Mouse (Mus musculus): ENCODE data around the gene Tanc1. TPM values are rescaled to one million over a fixed set of nuclear protein-coding genes. Genes with fewer than 3 reads are reported as not detected.
A peak's percentile ranks its signal among the peaks of the same experiment; 100 is the strongest.

Tanc1 gene
- polyA plus RNA-seq, 1 experiment from 2014 or later, result 29.8 TPM

DNA sequence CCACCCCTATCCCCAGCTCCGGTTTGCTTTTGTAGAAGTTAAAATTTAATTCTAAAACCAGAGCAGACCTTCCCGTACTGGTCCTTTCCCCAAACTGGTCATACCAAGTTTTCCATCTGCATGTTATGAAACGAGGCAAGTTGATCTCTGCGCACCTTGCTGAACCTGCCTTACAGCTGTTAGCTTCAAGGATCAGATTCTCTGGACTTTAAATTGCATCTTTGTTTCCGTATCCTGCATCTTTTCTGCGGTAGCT is 172.7 kb downstream of the Tanc1 start:
- Histone ChIP-seq H3K27ac (peak overlapping the region; percentile 83), H3K4me1 (replicated peaks; ENCODE audit: insufficient read depth, low read length) (peaks cover 24% of the 10 kb centered on the region), H3K36me3 (ENCODE audit: insufficient read depth, low read length) (peaks cover 19% of the 10 kb centered on the region), H3K4me3 (replicated peaks; ENCODE audit: low read depth, low read length) (no peak overlapping the region), H3K27me3 (ENCODE audit: insufficient read depth, low read length) (no peaks in the 10 kb centered on the region), H3K9me3 (replicated peaks; ENCODE audit: low read length) (no peaks in the 10 kb centered on the region), H3K9ac (ENCODE audit: low read depth, low read length) (no peak overlapping the region), H3K4me2 (ENCODE audit: low read length) (no peak overlapping the region)
- DNase-seq (ENCODE audit: low spot score), result no peak
- no peak for ATAC-seq (replicated peaks; ENCODE audit: low FRiP score, low read depth)
- no peak for TF ChIP-seq CTCF (IDR thresholded peaks at IDR 0.05; ENCODE audit: low read depth)
- WGBS, result 58% methylated on average over 6 of the region's 6 CpGs

DNA sequence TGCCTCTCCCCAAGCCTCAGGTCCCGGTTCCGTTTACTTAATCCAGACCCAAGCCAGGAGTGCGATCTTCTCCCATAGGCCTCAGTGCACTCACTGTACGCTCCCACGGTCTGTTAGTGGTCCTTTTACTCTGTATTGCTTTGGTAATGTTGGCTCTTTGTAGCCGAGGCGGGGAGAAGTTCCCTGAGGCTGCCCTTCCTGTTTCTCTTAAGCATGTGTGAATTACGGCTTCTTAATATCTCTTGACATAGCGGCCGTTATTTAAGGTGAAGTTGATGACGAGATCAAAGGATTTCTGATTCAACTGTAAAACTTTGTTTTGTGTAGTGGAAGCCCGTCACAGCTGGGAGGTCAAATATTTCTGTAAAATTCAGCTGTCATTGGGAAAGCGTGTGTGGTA is 173.8 kb downstream of the Tanc1 start:
- Histone ChIP-seq H3K4me2 (ENCODE audit: low read length) (peak overlapping the region; percentile 28; the same call in 1 of the 2 replicates), H3K36me3 (ENCODE audit: insufficient read depth, low read length) (0 out of 2 replicates have a peak, but pooled peaks cover 17% of the 10 kb centered on the region), H3K9ac (ENCODE audit: low read depth, low read length) (no peak overlapping the region), H3K27ac (peak overlapping the region; percentile 88), H3K4me3 (replicated peaks; ENCODE audit: low read depth, low read length) (no peak overlapping the region), H3K9me3 (replicated peaks; ENCODE audit: low read length) (no peaks in the 10 kb centered on the region), H3K27me3 (ENCODE audit: insufficient read depth, low read length) (no peaks in the 10 kb centered on the region), H3K4me1 (replicated peaks; ENCODE audit: insufficient read depth, low read length) (peaks cover 21% of the 10 kb centered on the region)
- ATAC-seq (replicated peaks; ENCODE audit: low FRiP score, low read depth) (no peak; the same call in 1 of the 2 replicates), DNase-seq (ENCODE audit: low spot score) (peak; percentile 81)
- 33% methylated on average over 13 of the region's 13 CpGs for WGBS
- TF ChIP-seq CTCF (IDR thresholded peaks at IDR 0.05; ENCODE audit: low read depth), result no peak

DNA sequence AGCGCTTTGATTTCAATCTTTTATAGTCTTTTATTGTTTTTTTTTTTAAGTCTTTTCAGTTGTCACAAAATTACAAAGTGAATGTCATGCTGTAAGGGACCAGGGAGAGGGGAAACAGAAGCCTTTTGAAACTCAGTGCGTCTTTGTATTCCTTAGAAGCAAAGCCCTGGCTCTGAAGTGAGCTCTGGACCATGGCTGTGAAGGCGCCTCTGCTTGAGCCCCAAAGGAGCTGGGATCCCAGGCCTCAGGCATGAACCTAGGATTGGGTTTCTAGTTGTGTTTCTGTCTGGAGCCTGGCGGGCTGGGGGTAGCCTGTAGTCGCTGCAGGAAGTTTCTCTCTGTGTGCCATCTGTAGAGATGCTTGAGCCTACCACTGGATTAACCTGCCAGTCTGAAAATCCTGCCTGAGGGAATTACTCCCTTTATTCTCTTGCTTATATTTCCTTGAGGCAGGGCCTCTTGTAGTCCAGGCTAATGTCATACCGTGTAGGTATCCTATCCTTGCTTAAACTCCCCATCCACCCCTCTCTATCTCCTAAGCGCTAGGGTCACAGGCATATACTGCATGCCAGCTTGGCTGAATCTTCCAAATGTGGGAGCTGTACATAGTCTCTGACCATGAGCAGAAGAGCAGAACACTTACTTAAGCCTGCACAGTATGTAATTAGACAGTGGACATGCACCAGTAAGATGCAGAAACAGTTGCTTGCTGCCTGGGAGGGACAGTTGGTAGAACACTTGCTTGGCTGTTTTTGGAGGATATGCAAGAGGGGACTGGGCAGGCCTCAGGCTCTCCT is 177.1 kb downstream of the Tanc1 start:
- peaks cover 11% of the 10 kb centered on the region for H3K4me1 ChIP-seq (replicated peaks; ENCODE audit: insufficient read depth, low read length)
- H3K27ac ChIP-seq, result no peak overlapping the region; the same call in 1 of the 2 replicates
- no peak for TF ChIP-seq CTCF (IDR thresholded peaks at IDR 0.05; ENCODE audit: low read depth)
- H3K36me3 ChIP-seq (ENCODE audit: insufficient read depth, low read length), result peaks cover 42% of the 10 kb centered on the region
- DNase-seq (ENCODE audit: low spot score), result peak; percentile 32
- ATAC-seq (replicated peaks; ENCODE audit: low FRiP score, low read depth), result peak; percentile 52
- no peaks in the 10 kb centered on the region for H3K27me3 ChIP-seq (ENCODE audit: insufficient read depth, low read length)
- H3K9me3 ChIP-seq (replicated peaks; ENCODE audit: low read length), result no peaks in the 10 kb centered on the region
- no peak overlapping the region for H3K4me2 ChIP-seq (ENCODE audit: low read length)
- no peak overlapping the region for H3K9ac ChIP-seq (ENCODE audit: low read depth, low read length)
- no peak overlapping the region for H3K4me3 ChIP-seq (replicated peaks; ENCODE audit: low read depth, low read length)
- 73% methylated on average over 7 of the region's 7 CpGs for WGBS

DNA sequence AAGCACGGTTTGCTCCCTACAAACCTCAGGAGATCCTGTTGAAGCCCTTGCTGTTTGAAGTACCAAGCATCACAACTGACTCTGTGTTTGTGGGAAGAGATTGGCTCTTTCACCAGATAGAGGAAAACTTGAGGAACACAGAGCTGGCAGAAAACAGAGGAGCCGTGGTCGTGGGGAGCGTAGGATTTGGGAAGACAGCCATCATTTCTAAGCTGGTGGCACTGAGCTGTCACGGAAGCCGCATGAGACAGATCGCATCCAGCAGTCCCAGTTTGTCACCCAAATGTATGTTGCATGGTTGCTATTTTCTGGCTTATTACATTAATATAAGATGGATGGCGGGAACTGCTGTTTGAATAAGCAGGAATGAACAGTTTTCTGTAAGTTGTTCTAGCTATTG is 179.8 kb downstream of the Tanc1 start:
- 90% methylated on average over 8 of the region's 8 CpGs for WGBS
- Histone ChIP-seq H3K27me3 (ENCODE audit: insufficient read depth, low read length) (no peaks in the 10 kb centered on the region), H3K9me3 (replicated peaks; ENCODE audit: low read length) (no peaks in the 10 kb centered on the region), H3K9ac (ENCODE audit: low read depth, low read length) (no peak overlapping the region), H3K4me1 (replicated peaks; ENCODE audit: insufficient read depth, low read length) (no peaks in the 10 kb centered on the region; the same call in 1 of the 2 replicates), H3K4me2 (ENCODE audit: low read length) (no peak overlapping the region), H3K27ac (no peak overlapping the region), H3K36me3 (ENCODE audit: insufficient read depth, low read length) (peaks cover 62% of the 10 kb centered on the region), H3K4me3 (replicated peaks; ENCODE audit: low read depth, low read length) (no peak overlapping the region)
- TF ChIP-seq CTCF (IDR thresholded peaks at IDR 0.05; ENCODE audit: low read depth), result no peak
- DNase-seq (ENCODE audit: low spot score) (no peak), ATAC-seq (replicated peaks; ENCODE audit: low FRiP score, low read depth) (no peak)

DNA sequence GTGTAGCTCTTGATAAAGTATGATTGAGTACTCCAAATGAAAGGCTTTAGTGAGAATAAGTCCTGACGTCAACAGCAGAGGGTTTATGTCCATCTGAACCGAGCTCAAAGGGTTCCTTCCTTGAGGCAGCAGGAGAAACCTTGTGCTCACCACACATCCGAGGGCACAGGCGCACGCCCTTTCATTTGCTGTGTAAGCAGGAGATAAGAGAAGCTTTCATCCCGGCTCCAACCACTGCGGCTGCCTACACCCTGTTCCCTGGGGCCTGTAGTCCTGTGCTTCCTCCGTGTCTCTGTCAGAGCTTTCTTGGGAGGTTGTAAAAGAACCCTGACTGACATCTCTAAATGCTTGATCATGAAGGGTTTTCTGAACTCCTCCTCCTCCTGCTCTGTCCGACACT is 181.5 kb downstream of the Tanc1 start:
- no peak for DNase-seq (ENCODE audit: low spot score)
- no peak for ATAC-seq (replicated peaks; ENCODE audit: low FRiP score, low read depth)
- Histone ChIP-seq H3K27me3 (ENCODE audit: insufficient read depth, low read length) (no peaks in the 10 kb centered on the region), H3K4me1 (replicated peaks; ENCODE audit: insufficient read depth, low read length) (no peaks in the 10 kb centered on the region; the same call in 1 of the 2 replicates), H3K9ac (ENCODE audit: low read depth, low read length) (no peak overlapping the region), H3K27ac (no peak overlapping the region), H3K4me2 (ENCODE audit: low read length) (no peak overlapping the region), H3K4me3 (replicated peaks; ENCODE audit: low read depth, low read length) (no peak overlapping the region), H3K36me3 (ENCODE audit: insufficient read depth, low read length) (peaks cover 61% of the 10 kb centered on the region), H3K9me3 (replicated peaks; ENCODE audit: low read length) (no peaks in the 10 kb centered on the region)
- WGBS, result 74% methylated on average over 9 of the region's 9 CpGs
- TF ChIP-seq CTCF (IDR thresholded peaks at IDR 0.05; ENCODE audit: low read depth), result no peak

DNA sequence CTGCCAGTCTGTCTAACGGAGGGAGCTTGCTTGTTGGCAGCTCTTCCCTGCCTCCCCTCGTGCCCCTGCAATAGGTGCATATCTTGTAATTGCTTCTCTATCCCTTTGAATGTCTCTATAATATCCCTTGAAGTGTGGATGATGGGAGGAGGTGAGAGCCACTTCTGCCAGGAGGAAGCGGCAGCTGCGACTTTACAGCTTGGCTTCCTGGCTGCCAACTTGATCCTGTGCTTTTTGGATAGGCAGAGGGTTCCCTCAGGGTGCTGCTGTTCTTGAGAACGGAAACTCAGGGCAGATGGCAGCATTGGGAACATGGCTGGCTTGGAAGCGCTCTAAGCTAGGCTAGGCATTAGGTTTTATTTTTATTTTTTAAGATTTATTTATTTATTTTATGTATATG is 183.0 kb downstream of the Tanc1 start:
- ATAC-seq (replicated peaks; ENCODE audit: low FRiP score, low read depth), result no peak
- 86% methylated on average over 6 of the region's 6 CpGs for WGBS
- peaks cover 60% of the 10 kb centered on the region for H3K36me3 ChIP-seq (ENCODE audit: insufficient read depth, low read length)

More for the DNA sequence above, 183.0 kb downstream of the Tanc1 start:
- Histone ChIP-seq H3K4me3 (replicated peaks; ENCODE audit: low read depth, low read length) (no peak overlapping the region), H3K4me1 (replicated peaks; ENCODE audit: insufficient read depth, low read length) (no peaks in the 10 kb centered on the region), H3K27me3 (ENCODE audit: insufficient read depth, low read length) (no peaks in the 10 kb centered on the region), H3K9me3 (replicated peaks; ENCODE audit: low read length) (no peaks in the 10 kb centered on the region), H3K27ac (no peak overlapping the region), H3K9ac (ENCODE audit: low read depth, low read length) (no peak overlapping the region), H3K4me2 (ENCODE audit: low read length) (no peak overlapping the region)
- DNase-seq (ENCODE audit: low spot score), result no peak
- TF ChIP-seq CTCF (IDR thresholded peaks at IDR 0.05; ENCODE audit: low read depth), result no peak

Measured in kidney, postnatal 0 days (tissue).